Mouse (Mus musculus) kidney, adult 2 months (tissue): ENCODE results near the gene Fermt2.

Source experiments
- CTCF ChIP-seq: fragments of 200-500 bp; conservative IDR thresholded peaks from 2 replicates; pipeline ENCODE4 v1.5.1; 2011; ENCODE audit warnings: low read depth, mild to moderate bottlenecking, control low read depth, low read length, moderate library complexity, mixed read lengths; ENCODE audit not compliant: insufficient read depth, insufficient read length
- POLR2A ChIP-seq: fragments of 200-500 bp; IDR thresholded peaks from one replicate; pipeline ENCODE4 v1.6.1; 2011; ENCODE audit warnings: low read depth, low read length, control low read depth

DNA sequence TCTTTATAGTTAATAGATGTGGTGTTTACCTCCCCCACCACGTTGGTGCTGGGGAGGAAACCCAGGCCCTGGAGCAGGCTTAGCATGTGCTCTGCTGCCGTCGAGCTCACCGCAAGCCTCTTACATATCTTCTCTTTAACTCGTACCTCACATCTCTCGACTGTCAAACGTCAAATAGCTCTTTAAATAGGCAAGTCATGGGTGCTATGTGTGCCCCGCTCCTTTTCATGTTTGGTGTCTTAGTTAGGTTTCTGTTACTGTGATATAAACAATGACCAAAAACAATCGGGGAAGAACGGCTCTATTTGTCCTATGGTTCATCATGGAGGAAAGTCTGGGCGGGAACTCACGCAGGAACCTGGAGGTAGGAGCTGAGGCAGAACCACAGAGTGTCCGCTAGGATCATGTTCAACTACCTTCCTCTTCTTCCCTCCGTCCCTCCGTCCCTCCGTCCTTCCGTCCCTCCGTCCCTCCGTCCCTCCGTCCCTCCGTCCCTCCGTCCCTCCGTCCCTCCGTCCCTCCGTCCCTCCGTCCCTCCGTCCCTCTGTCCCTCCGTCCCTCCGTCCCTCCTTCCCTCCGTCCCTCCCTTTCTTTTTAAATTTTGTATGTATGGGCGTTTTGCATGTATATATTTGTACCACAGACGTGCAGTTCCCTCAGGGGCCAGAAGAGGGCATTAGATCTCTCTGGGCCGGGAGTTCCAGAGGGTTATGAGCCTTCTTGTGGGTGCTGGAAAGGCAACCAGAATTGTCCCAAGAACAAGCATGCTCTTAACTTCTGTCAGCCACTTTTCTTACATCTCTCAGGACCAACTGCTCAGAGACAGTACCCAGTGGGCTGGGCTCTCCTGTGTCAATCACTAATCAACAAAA is 36.4 kb upstream of the Fermt2 start:
- TF ChIP-seq POLR2A (no peak), CTCF (peak; percentile 73)
